Mouse (Mus musculus): Measurements from ENCODE around the gene Mettl1. TPM values are rescaled to one million over a fixed set of nuclear protein-coding genes. Genes with fewer than 3 reads are reported as not detected.
A peak's percentile ranks its signal among the peaks of the same experiment; 100 is the strongest.

Mettl1 gene
- polyA plus RNA-seq, 1 experiment from 2014 or later = 24.6 TPM

MicroRNA genes within 50 kb of the gene (microRNA counts, 519-probe panel; counts per million panel counts)
- 3,991 counts per million, percentile 42 among the panel's probes with 10 or more counts for microRNA mmu-miR-26a
- not detected for microRNA mmu-miR-546

Small RNA genes within 50 kb of the gene (microRNA-seq; reads per million reads assigned to microRNA genes)
- gene Mir26a-2 = 23.9 reads per million, percentile 26 among the genes with 10 or more reads in this experiment
- gene Mir546 = not detected

Other genes with a start within 250 kb of the Mettl1 start
- 15.6 and 16.7 TPM in 2 replicates for gene Atp23, start 140.1 kb upstream of the Mettl1 start, polyA plus RNA-seq (2014; fragmentation: Nextera tagmentation; extraction: Ambion mirVana)
- gene Ctdsp2, start 62.7 kb upstream of the Mettl1 start, polyA plus RNA-seq (2014; fragmentation: Nextera tagmentation; extraction: Ambion mirVana) = 15.1 and 27.9 TPM in 2 replicates
- gene Avil, start 40.7 kb upstream of the Mettl1 start, polyA plus RNA-seq (2014; fragmentation: Nextera tagmentation; extraction: Ambion mirVana) = 0.15 and 27.1 TPM in 2 replicates
- 60.1 and 64.6 TPM in 2 replicates for gene Tsfm, start 10.6 kb upstream of the Mettl1 start, polyA plus RNA-seq (2014; fragmentation: Nextera tagmentation; extraction: Ambion mirVana)
- 0.15 and 0.21 TPM in 2 replicates for gene Eef1akmt3, start 99 bp downstream of the Mettl1 start, polyA plus RNA-seq (2014; fragmentation: Nextera tagmentation; extraction: Ambion mirVana)
- 0.14 TPM in 1 of 2 replicates, not detected in the other for gene Cyp27b1, start 6.8 kb downstream of the Mettl1 start, polyA plus RNA-seq (2014; fragmentation: Nextera tagmentation; extraction: Ambion mirVana)
- gene March9, start 18.8 kb downstream of the Mettl1 start, polyA plus RNA-seq (2014; fragmentation: Nextera tagmentation; extraction: Ambion mirVana) = 9.7 and 13.2 TPM in 2 replicates
- gene Cdk4, start 22.1 kb downstream of the Mettl1 start, polyA plus RNA-seq (2014; fragmentation: Nextera tagmentation; extraction: Ambion mirVana) = 657 and 756 TPM in 2 replicates
- 91.1 and 93.6 TPM in 2 replicates for gene Tspan31, start 28.9 kb downstream of the Mettl1 start, polyA plus RNA-seq (2014; fragmentation: Nextera tagmentation; extraction: Ambion mirVana)
- gene Agap2, start 33.9 kb downstream of the Mettl1 start, polyA plus RNA-seq (2014; fragmentation: Nextera tagmentation; extraction: Ambion mirVana) = 4.7 and 10.6 TPM in 2 replicates
- gene Os9, start 79.7 kb downstream of the Mettl1 start, polyA plus RNA-seq (2014; fragmentation: Nextera tagmentation; extraction: Ambion mirVana) = 65.7 and 92.8 TPM in 2 replicates
- gene B4galnt1, start 123.8 kb downstream of the Mettl1 start, polyA plus RNA-seq (2014; fragmentation: Nextera tagmentation; extraction: Ambion mirVana) = 79.3 and 93.4 TPM in 2 replicates
- 0.80 and 1.3 TPM in 2 replicates for gene Slc26a10, start 139.2 kb downstream of the Mettl1 start, polyA plus RNA-seq (2014; fragmentation: Nextera tagmentation; extraction: Ambion mirVana)
- 24.2 and 31.0 TPM in 2 replicates for gene Arhgef25, start 148.7 kb downstream of the Mettl1 start, polyA plus RNA-seq (2014; fragmentation: Nextera tagmentation; extraction: Ambion mirVana)
- gene Dtx3, start 154.3 kb downstream of the Mettl1 start, polyA plus RNA-seq (2014; fragmentation: Nextera tagmentation; extraction: Ambion mirVana) = 224 and 231 TPM in 2 replicates
- gene Pip4k2c, start 170.2 kb downstream of the Mettl1 start, polyA plus RNA-seq (2014; fragmentation: Nextera tagmentation; extraction: Ambion mirVana) = 15.5 and 18.1 TPM in 2 replicates
- gene Kif5a, start 221.9 kb downstream of the Mettl1 start, polyA plus RNA-seq (2014; fragmentation: Nextera tagmentation; extraction: Ambion mirVana) = 117 and 147 TPM in 2 replicates
- gene Dctn2, start 225.0 kb downstream of the Mettl1 start, polyA plus RNA-seq (2014; fragmentation: Nextera tagmentation; extraction: Ambion mirVana) = 298 and 305 TPM in 2 replicates
- gene Mbd6, start 247.6 kb downstream of the Mettl1 start, polyA plus RNA-seq (2014; fragmentation: Nextera tagmentation; extraction: Ambion mirVana) = 16.1 and 17.4 TPM in 2 replicates

Measured in neural tube, embryonic 14.5 days (tissue).